Mouse (Mus musculus) liver, embryonic 14.5 days (tissue): Measurements from ENCODE around the gene Gtpbp1. TPM values are rescaled to one million over a fixed set of nuclear protein-coding genes. Genes with fewer than 3 reads are reported as not detected.
A peak's percentile ranks its signal among the peaks of the same experiment; 100 is the strongest.

Experiments
- ATAC-seq: fragments of 200-750 bp; cut with Nextera tagmentation; 2 replicates; pipeline ENCODE4 v1.8.0; 2017; ENCODE audit warnings: moderate number of reproducible peaks, mild to moderate bottlenecking, moderate library complexity; ENCODE audit not compliant: insufficient read depth
- DNase-seq, 3 experiments: peaks; one replicate each; pipeline ENCODE4 v3.0.0-alpha.2; 2012 to 2013; ENCODE audit warnings: low read depth in 3 of 3, low spot score in 3 of 3
- H3K27ac ChIP-seq: fragments of 300-500 bp; sonication (generic); 2 replicates; pipeline ENCODE4 v1.5.1; 2014; ENCODE audit warnings: moderate library complexity, mild to moderate bottlenecking, control low read depth, inconsistent platforms
- H3K27me3 ChIP-seq: fragments of 300-500 bp; sonication (generic); 2 replicates; pipeline ENCODE4 v1.6.1; 2014; ENCODE audit warnings: mild to moderate bottlenecking, low read length, moderate library complexity; ENCODE audit not compliant: control insufficient read depth, insufficient read depth
- H3K36me3 ChIP-seq: fragments of 300-500 bp; sonication (generic); replicated peaks from 2 replicates; pipeline ENCODE4 v1.6.1; 2014; ENCODE audit warnings: low read depth; ENCODE audit not compliant: control insufficient read depth, insufficient read depth
- H3K4me1 ChIP-seq, 2 experiments: fragments of 200-500 bp in 1 of 2; fragments of 300-500 bp in 1 of 2; sonication (generic) in 1 of 2; replicated peaks; 2 replicates each; pipeline ENCODE4 v1.6.1; 2012 to 2014; ENCODE audit warnings: antibody characterized with exemption in 1 of 2, inconsistent platforms in 1 of 2, low read length in 1 of 2; ENCODE audit not compliant: control insufficient read depth in 2 of 2, insufficient read depth in 2 of 2
- H3K4me2 ChIP-seq: fragments of 300-500 bp; sonication (generic); 2 replicates; pipeline ENCODE4 v1.6.1; 2014; ENCODE audit warnings: low read depth, mild to moderate bottlenecking, control low read depth, moderate library complexity
- H3K4me3 ChIP-seq, 2 experiments: fragments of 200-500 bp in 1 of 2; fragments of 300-500 bp in 1 of 2; sonication (generic) in 1 of 2; 2 replicates each; pipeline ENCODE4 v1.5.1; 2012 to 2014; ENCODE audit warnings: low read depth in 2 of 2, low read length in 2 of 2, mild to moderate bottlenecking in 2 of 2, control low read depth in 1 of 2, inconsistent platforms in 1 of 2, moderate library complexity in 1 of 2; ENCODE audit not compliant: insufficient read depth in 1 of 2
- H3K9ac ChIP-seq: fragments of 300-500 bp; sonication (generic); replicated peaks from 2 replicates; pipeline ENCODE4 v1.6.1; 2014; ENCODE audit warnings: mild to moderate bottlenecking, control low read depth, moderate library complexity
- H3K9me3 ChIP-seq: fragments of 300-500 bp; sonication (generic); 2 replicates; pipeline ENCODE4 v1.6.1; 2016; ENCODE audit warnings: low read length, mixed read lengths; ENCODE audit not compliant: control insufficient read depth
- CTCF ChIP-seq: IDR thresholded peaks from 2 replicates; pipeline ENCODE4 v1.5.1; 2016; ENCODE audit warnings: antibody characterized with exemption, low read depth, control low read depth
- EP300 ChIP-seq: IDR thresholded peaks from 2 replicates; pipeline ENCODE4 v1.6.1; 2016; ENCODE audit warnings: antibody characterized with exemption, low read depth
- WGBS: fragments of 180-500 bp; shearing (Covaris S2); extraction: QIAGEN DNeasy Blood & Tissue Kit; methylation state at CpG from one replicate; pipeline ENCODE4 v1.1.7; 2014; ENCODE audit not compliant: insufficient replicate concordance; 5-methylcytosine and 5-hydroxymethylcytosine counted together
- polyA plus RNA-seq, 2 experiments: library from polyadenylated mRNA; depleted of rRNA in 1 of 2; stranded (reverse) in 1 of 2; unstranded in 1 of 2; fragments of >200 nt; fragmentation: Nextera tagmentation in 1 of 2; extraction: Ambion mirVana in 1 of 2; gene quantifications; 2 replicates each; pipeline versions ENCODE4 v1.2.1 to v1.2.3; 2012 to 2014

Gene Gtpbp1
- polyA plus RNA-seq, 2 experiments: 22.6 to 23.5 TPM

GRCm38 (mm10) chr15:79677936-79678335 lies 12.7 kb upstream of the Gtpbp1 start:
- Histone ChIP-seq H3K9ac (no peak overlapping the region), H3K36me3 (peaks cover 44% of the 10 kb centered on the region), H3K4me1 (peaks cover 17 to 18% of the 10 kb centered on the region in 2 experiments), H3K27me3 (no peaks in the 10 kb centered on the region), H3K27ac (no peak overlapping the region), H3K9me3 (no peaks in the 10 kb centered on the region), H3K4me2 (no peak overlapping the region), H3K4me3 (no peak overlapping the region)
- DNase-seq: no peak
- 73% methylated on average over 2 of the region's 2 CpGs for WGBS
- TF ChIP-seq CTCF: no peak
- TF ChIP-seq EP300: no peak
- ATAC-seq: no peak

GRCm38 (mm10) chr15:79681973-79682372 lies 8.7 kb upstream of the Gtpbp1 start:
- H3K27me3 ChIP-seq: no peaks in the 10 kb centered on the region
- H3K9me3 ChIP-seq: no peaks in the 10 kb centered on the region
- peak; percentile 44 for ATAC-seq
- no peak overlapping the region; the same call in none of the 2 replicates for H3K9ac ChIP-seq
- H3K36me3 ChIP-seq: peaks cover 6% of the 10 kb centered on the region
- no peak for DNase-seq
- H3K4me3 ChIP-seq: no peak overlapping the region
- H3K4me1 ChIP-seq: peaks cover 41 to 52% of the 10 kb centered on the region in 2 experiments
- TF ChIP-seq EP300 (no peak), CTCF (no peak)
- WGBS: 53% methylated on average over 4 of the region's 4 CpGs
- H3K27ac ChIP-seq: peak overlapping the region; percentile 95
- H3K4me2 ChIP-seq: peak overlapping the region; percentile 88

- no peak for TF ChIP-seq CTCF
- TF ChIP-seq EP300: no peak
- Histone ChIP-seq H3K4me1 (peaks cover 41 to 52% of the 10 kb centered on the region in 2 experiments), H3K4me3 (peak overlapping the region; percentile 5 to 89; a peak in 3 of 4 replicates), H3K9ac (peak overlapping the region; percentile 44), H3K36me3 (peaks cover 5% of the 10 kb centered on the region), H3K27ac (peak overlapping the region; percentile 95), H3K27me3 (no peaks in the 10 kb centered on the region), H3K4me2 (peak overlapping the region; percentile 88), H3K9me3 (no peaks in the 10 kb centered on the region)
- no peak for DNase-seq
- ATAC-seq: no peak
- 76% methylated on average over 6 of the region's 6 CpGs for WGBS
Observed at GRCm38 (mm10) chr15:79683146-79683545, 7.5 kb upstream of the Gtpbp1 start.

- peak overlapping the region; percentile 97 for H3K9ac ChIP-seq
- H3K4me1 ChIP-seq: peaks cover 44 to 55% of the 10 kb centered on the region in 2 experiments
- WGBS: 56% methylated on average over 19 of the region's 19 CpGs
- peak overlapping the region; percentile 95 for H3K27ac ChIP-seq
- H3K4me2 ChIP-seq: peak overlapping the region; percentile 88
- no peaks in the 10 kb centered on the region for H3K9me3 ChIP-seq
- H3K4me3 ChIP-seq: peak overlapping the region; percentile 89
- ATAC-seq (no peak), DNase-seq (no peak)
- TF ChIP-seq EP300 (no peak), CTCF (no peak)
- H3K27me3 ChIP-seq: no peaks in the 10 kb centered on the region
- H3K36me3 ChIP-seq: peaks cover 5% of the 10 kb centered on the region
Observed at GRCm38 (mm10) chr15:79683707-79684465, 6.8 kb upstream of the Gtpbp1 start.

GRCm38 (mm10) chr15:79684616-79685015 lies 6.0 kb upstream of the Gtpbp1 start:
- Histone ChIP-seq H3K9me3 (no peaks in the 10 kb centered on the region), H3K4me2 (peak overlapping the region; percentile 88), H3K27ac (peak overlapping the region; percentile 95), H3K4me3 (peak overlapping the region; percentile 89), H3K4me1 (peaks cover 51 to 61% of the 10 kb centered on the region in 2 experiments), H3K36me3 (peaks cover 2% of the 10 kb centered on the region), H3K9ac (peak overlapping the region; percentile 97), H3K27me3 (no peaks in the 10 kb centered on the region)
- WGBS: 83% methylated on average over 6 of the region's 6 CpGs
- ATAC-seq (no peak), DNase-seq (no peak)
- TF ChIP-seq CTCF: no peak
- no peak for TF ChIP-seq EP300
